Mouse (Mus musculus) erythroblast, embryonic 14.5 days (primary cell): ENCODE data around the gene Ust.

Source experiments
- GATA1 ChIP-seq: IDR thresholded peaks from 2 replicates; pipeline ENCODE4 v1.6.1; 2012; ENCODE audit warnings: low read length, inconsistent platforms, mixed read lengths
- TAL1 ChIP-seq: IDR thresholded peaks from 3 replicates; pipeline ENCODE4 v1.6.1; 2012; ENCODE audit warnings: low read length, inconsistent platforms, mixed read lengths

DNA sequence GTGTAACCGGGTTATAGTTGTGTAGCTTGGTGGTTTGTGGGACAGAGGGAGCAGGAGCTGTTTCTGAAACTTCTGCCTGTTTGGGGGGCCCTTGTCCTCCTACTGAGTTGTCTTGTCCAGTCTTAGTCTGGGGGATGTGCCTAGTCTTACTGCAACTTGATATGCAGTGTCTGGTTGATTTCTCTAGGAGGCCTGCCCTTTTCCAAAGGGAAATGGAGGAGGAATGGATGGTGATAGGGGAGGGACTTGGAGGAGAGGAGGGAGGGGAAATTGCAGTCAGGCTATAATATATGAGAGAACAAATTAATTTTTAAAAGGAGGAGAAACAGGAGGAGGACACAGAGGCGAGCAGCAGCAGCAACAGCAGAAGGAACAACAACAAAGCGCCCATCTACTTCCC, 4.9 kb downstream of the Ust start:
- TF ChIP-seq GATA1 (no peak), TAL1 (no peak)
